Mouse (Mus musculus): ENCODE measurements around the gene Cox15. TPM values are rescaled to one million over a fixed set of nuclear protein-coding genes. Genes with fewer than 3 reads are reported as not detected.

Gene Cox15
- polyA plus RNA-seq, 1 experiment from 2014 or later, result 10.6 TPM

- H3K4me2 ChIP-seq (ENCODE audit: low read depth, low read length), result no peak overlapping the region
- 89% methylated on average over 20 of the region's 20 CpGs for WGBS
- no peak for ATAC-seq (ENCODE audit: low read depth)
- H3K9me3 ChIP-seq (ENCODE audit: control insufficient read depth, low read length), result no peaks in the 10 kb centered on the region
- H3K36me3 ChIP-seq (ENCODE audit: control insufficient read depth, insufficient read depth, low read length), result peaks cover 10% of the 10 kb centered on the region
- H3K4me1 ChIP-seq (replicated peaks; ENCODE audit: control insufficient read depth, insufficient read depth, low read length), result no peaks in the 10 kb centered on the region
- no peak overlapping the region for H3K4me3 ChIP-seq (ENCODE audit: low read length)
- H3K27me3 ChIP-seq (ENCODE audit: control insufficient read depth, insufficient read depth, low read depth, low read length), result no peaks in the 10 kb centered on the region
- no peak overlapping the region for H3K27ac ChIP-seq (ENCODE audit: low read length)
- H3K9ac ChIP-seq (ENCODE audit: low read length), result no peak overlapping the region
Measured at GRCm38 (mm10) chr19:43724194-43724593, 28.6 kb downstream of the Cox15 start.

GRCm38 (mm10) chr19:43723501-43723900 is 29.3 kb downstream of the Cox15 start:
- no peak overlapping the region for H3K9ac ChIP-seq (ENCODE audit: low read length)
- no peak for ATAC-seq (ENCODE audit: low read depth)
- no peak overlapping the region for H3K4me2 ChIP-seq (ENCODE audit: low read depth, low read length)
- no peaks in the 10 kb centered on the region for H3K9me3 ChIP-seq (ENCODE audit: control insufficient read depth, low read length)
- no peaks in the 10 kb centered on the region for H3K27me3 ChIP-seq (ENCODE audit: control insufficient read depth, insufficient read depth, low read depth, low read length)
- H3K36me3 ChIP-seq (ENCODE audit: control insufficient read depth, insufficient read depth, low read length), result peaks cover 8% of the 10 kb centered on the region
- H3K27ac ChIP-seq (ENCODE audit: low read length), result no peak overlapping the region
- no peaks in the 10 kb centered on the region for H3K4me1 ChIP-seq (replicated peaks; ENCODE audit: control insufficient read depth, insufficient read depth, low read length)
- 68% methylated on average over 8 of the region's 10 CpGs for WGBS
- H3K4me3 ChIP-seq (ENCODE audit: low read length), result no peak overlapping the region

DNA sequence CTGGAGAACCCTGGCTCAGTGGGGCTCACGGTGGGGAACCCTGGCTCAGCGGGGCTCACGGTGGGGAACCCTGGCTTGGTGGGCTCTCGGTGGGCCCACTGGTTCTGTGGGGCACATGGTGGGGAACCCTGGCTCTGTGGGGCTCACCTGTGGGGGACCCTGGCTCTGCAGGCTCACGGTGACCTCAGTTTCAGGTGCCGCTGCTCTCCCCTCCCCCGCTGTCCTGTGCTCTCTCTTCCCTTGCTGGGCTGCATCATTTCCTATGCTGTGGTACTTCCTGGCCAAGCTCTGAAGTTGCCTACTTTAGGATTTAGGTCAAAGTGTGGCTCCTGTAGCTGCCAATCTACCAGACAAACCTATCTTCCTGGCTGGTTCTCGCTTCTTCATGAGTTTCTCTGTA is 29.9 kb downstream of the Cox15 start:
- Histone ChIP-seq H3K27me3 (ENCODE audit: control insufficient read depth, insufficient read depth, low read depth, low read length) (no peaks in the 10 kb centered on the region), H3K27ac (ENCODE audit: low read length) (no peak overlapping the region), H3K4me2 (ENCODE audit: low read depth, low read length) (no peak overlapping the region), H3K4me1 (replicated peaks; ENCODE audit: control insufficient read depth, insufficient read depth, low read length) (no peaks in the 10 kb centered on the region), H3K9ac (ENCODE audit: low read length) (no peak overlapping the region), H3K4me3 (ENCODE audit: low read length) (no peak overlapping the region), H3K36me3 (ENCODE audit: control insufficient read depth, insufficient read depth, low read length) (peaks cover 2% of the 10 kb centered on the region; the same call in 1 of the 2 replicates), H3K9me3 (ENCODE audit: control insufficient read depth, low read length) (no peaks in the 10 kb centered on the region)
- no peak for ATAC-seq (ENCODE audit: low read depth)
- 80% methylated on average over 8 of the region's 8 CpGs for WGBS

GRCm38 (mm10) chr19:43720061-43720460 is 32.7 kb downstream of the Cox15 start:
- WGBS, result 95% methylated on average over 11 of the region's 11 CpGs
- Histone ChIP-seq H3K9ac (ENCODE audit: low read length) (no peak overlapping the region), H3K4me3 (ENCODE audit: low read length) (no peak overlapping the region), H3K4me2 (ENCODE audit: low read depth, low read length) (no peak overlapping the region), H3K4me1 (replicated peaks; ENCODE audit: control insufficient read depth, insufficient read depth, low read length) (no peaks in the 10 kb centered on the region), H3K9me3 (ENCODE audit: control insufficient read depth, low read length) (no peaks in the 10 kb centered on the region), H3K27me3 (ENCODE audit: control insufficient read depth, insufficient read depth, low read depth, low read length) (no peaks in the 10 kb centered on the region), H3K27ac (ENCODE audit: low read length) (no peak overlapping the region), H3K36me3 (ENCODE audit: control insufficient read depth, insufficient read depth, low read length) (peaks cover 2% of the 10 kb centered on the region; the same call in 1 of the 2 replicates)
- ATAC-seq (ENCODE audit: low read depth), result no peak

DNA sequence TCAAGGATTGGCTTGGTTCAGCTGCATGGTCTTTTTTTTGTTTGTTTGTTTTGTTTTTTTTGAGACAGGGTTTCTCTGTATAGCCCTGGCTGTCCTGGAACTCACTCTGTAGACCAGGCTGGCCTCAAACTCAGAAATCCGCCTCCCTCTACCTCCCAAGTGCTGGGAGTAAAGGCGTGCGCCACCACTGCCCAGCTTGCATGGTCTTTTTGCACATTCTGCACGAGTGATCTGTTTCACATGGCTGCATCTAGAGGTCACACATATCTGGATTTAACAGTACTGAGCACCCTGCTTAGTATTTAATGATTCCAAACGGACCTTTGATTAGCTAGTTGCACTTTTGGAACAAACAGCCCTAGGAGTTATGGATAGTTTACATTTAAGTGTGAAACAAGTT is 40.8 kb downstream of the Cox15 start:
- peaks cover 8% of the 10 kb centered on the region for H3K36me3 ChIP-seq (ENCODE audit: control insufficient read depth, insufficient read depth, low read length)
- H3K27me3 ChIP-seq (ENCODE audit: control insufficient read depth, insufficient read depth, low read depth, low read length), result no peaks in the 10 kb centered on the region
- no peak for ATAC-seq (ENCODE audit: low read depth)
- H3K4me1 ChIP-seq (replicated peaks; ENCODE audit: control insufficient read depth, insufficient read depth, low read length), result peaks cover 2% of the 10 kb centered on the region
- 72% methylated on average over 5 of the region's 5 CpGs for WGBS
- H3K4me2 ChIP-seq (ENCODE audit: low read depth, low read length), result no peak overlapping the region
- H3K4me3 ChIP-seq (ENCODE audit: low read length), result no peak overlapping the region
- no peak overlapping the region for H3K9ac ChIP-seq (ENCODE audit: low read length)
- H3K9me3 ChIP-seq (ENCODE audit: control insufficient read depth, low read length), result no peaks in the 10 kb centered on the region
- H3K27ac ChIP-seq (ENCODE audit: low read length), result no peak overlapping the region

DNA sequence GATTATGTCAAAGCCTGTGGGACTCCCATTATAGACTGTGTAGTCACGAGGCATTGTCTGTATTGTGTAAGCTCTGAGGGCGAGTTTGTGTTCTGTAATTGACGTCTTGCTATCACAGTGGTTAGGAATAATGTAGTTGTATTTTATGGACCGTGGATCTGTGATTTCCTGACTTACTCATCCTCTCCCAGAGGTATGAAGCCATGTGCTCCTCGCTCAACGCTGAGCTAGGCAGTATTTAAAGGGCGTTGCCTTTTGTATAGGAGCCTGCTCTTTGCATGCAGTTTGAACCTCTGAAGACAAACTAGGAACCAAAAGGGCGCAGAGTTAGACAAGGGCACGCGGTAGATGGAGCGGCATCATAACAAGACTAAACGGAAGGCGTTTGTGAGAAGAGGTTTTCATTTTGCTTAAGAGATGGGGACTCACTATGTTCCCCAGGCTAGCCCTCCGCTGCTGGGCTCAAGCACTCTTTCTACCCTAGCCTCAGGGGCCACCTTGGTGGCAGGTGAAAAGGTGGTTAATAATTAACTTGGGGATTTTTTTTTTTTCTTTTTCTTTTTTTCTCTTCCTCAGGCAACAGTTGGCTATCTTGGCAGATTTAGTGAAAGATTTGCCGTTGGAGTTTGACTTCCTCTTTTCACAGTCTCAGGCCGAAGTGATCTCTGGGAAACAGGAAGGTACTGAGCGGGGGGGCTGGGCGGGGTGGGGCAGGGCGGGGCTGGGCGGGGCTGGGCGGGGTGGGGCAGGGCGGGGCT is 41.5 kb downstream of the Cox15 start:
- H3K9ac ChIP-seq (ENCODE audit: low read length), result no peak overlapping the region
- H3K4me1 ChIP-seq (replicated peaks; ENCODE audit: control insufficient read depth, insufficient read depth, low read length), result peaks cover 2% of the 10 kb centered on the region
- 0 out of 2 replicates have a peak overlapping the region, but pooled peaks have one; percentile 22 for H3K27ac ChIP-seq (ENCODE audit: low read length)
- H3K9me3 ChIP-seq (ENCODE audit: control insufficient read depth, low read length), result no peaks in the 10 kb centered on the region
- H3K36me3 ChIP-seq (ENCODE audit: control insufficient read depth, insufficient read depth, low read length), result peaks cover 8% of the 10 kb centered on the region
- no peak overlapping the region for H3K4me3 ChIP-seq (ENCODE audit: low read length)
- 62% methylated on average over 20 of the region's 22 CpGs for WGBS
- ATAC-seq (ENCODE audit: low read depth), result no peak
- H3K4me2 ChIP-seq (ENCODE audit: low read depth, low read length), result no peak overlapping the region
- no peaks in the 10 kb centered on the region for H3K27me3 ChIP-seq (ENCODE audit: control insufficient read depth, insufficient read depth, low read depth, low read length)

GRCm38 (mm10) chr19:43709317-43709716 is 43.5 kb downstream of the Cox15 start:
- peaks cover 13% of the 10 kb centered on the region; the same call in 1 of the 2 replicates for H3K36me3 ChIP-seq (ENCODE audit: control insufficient read depth, insufficient read depth, low read length)
- 89% methylated on average over 8 of the region's 8 CpGs for whole genome bisulfite sequencing
- H3K4me2 ChIP-seq (ENCODE audit: low read depth, low read length), result no peak overlapping the region
- no peak overlapping the region for H3K9ac ChIP-seq (ENCODE audit: low read length)
- H3K9me3 ChIP-seq (ENCODE audit: control insufficient read depth, low read length), result no peaks in the 10 kb centered on the region
- H3K4me1 ChIP-seq (replicated peaks; ENCODE audit: control insufficient read depth, insufficient read depth, low read length), result peaks cover 2% of the 10 kb centered on the region
- no peak overlapping the region for H3K27ac ChIP-seq (ENCODE audit: low read length)
- H3K27me3 ChIP-seq (ENCODE audit: control insufficient read depth, insufficient read depth, low read depth, low read length), result no peaks in the 10 kb centered on the region
- no peak for ATAC-seq (ENCODE audit: low read depth)
- no peak overlapping the region for H3K4me3 ChIP-seq (ENCODE audit: low read length)

DNA sequence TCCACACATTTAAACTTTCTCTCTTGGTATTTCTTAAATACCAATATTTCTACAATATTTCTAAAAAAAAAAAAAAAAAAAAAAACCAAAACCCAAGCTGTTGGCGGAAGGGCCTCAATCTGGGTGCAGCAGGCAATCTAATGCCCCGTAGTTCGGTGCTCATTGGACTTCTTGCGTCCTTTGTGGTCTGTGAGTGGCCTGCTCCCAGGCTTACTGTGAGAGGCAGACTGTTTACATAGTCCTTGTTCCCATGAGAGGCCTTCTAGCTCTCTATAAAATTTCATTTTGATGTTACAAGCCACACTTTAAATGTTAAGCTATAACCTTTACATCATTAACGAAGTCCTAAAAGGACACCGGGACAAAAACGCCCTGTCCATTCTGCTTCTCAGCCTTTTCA is 44.6 kb downstream of the Cox15 start:
- Histone ChIP-seq H3K9ac (ENCODE audit: low read length) (no peak overlapping the region), H3K27ac (ENCODE audit: low read length) (no peak overlapping the region), H3K4me2 (ENCODE audit: low read depth, low read length) (no peak overlapping the region), H3K4me1 (replicated peaks; ENCODE audit: control insufficient read depth, insufficient read depth, low read length) (peaks cover 2% of the 10 kb centered on the region), H3K4me3 (ENCODE audit: low read length) (no peak overlapping the region), H3K36me3 (ENCODE audit: control insufficient read depth, insufficient read depth, low read length) (peaks cover 13% of the 10 kb centered on the region; the same call in 1 of the 2 replicates), H3K9me3 (ENCODE audit: control insufficient read depth, low read length) (no peaks in the 10 kb centered on the region), H3K27me3 (ENCODE audit: control insufficient read depth, insufficient read depth, low read depth, low read length) (no peaks in the 10 kb centered on the region)
- ATAC-seq (ENCODE audit: low read depth), result 0 out of 2 replicates have a peak, but pooled peaks have one; percentile 73
- 55% methylated on average over 7 of the region's 7 CpGs for WGBS

DNA sequence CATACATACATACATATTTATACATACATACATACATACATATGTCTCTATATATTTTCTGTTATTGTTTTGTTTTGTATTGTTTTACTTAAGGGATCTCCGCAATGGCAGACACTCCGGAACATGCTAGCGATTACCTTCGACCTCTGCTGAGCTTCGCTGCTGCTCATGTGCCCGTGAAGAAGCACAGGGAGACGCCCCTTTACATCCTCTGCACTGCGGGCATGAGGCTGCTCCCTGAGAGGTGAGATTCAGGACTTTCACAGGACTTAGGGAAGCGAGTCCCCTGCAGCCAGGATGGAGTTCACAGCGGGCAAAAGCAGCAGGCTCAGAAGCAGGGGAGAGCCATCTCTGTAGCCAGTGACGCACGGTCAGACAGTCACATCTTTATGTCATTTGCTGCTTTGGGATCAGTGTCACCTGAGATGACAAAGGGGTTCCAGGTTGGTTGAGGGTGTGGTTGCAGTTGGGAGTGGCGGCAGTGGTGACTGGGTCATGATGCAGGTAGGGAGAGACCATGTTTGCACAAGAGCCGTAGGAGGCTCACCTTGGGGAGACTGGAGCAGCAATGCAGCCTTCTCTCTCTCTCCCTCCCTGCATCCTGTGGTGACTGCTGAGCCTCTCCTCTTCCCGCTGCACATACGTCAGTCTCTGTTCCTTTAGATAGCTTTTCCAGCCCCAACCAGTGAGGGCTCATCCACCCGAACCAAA is 47.9 kb downstream of the Cox15 start:
- Histone ChIP-seq H3K36me3 (ENCODE audit: control insufficient read depth, insufficient read depth, low read length) (peaks cover 25% of the 10 kb centered on the region), H3K27ac (ENCODE audit: low read length) (no peak overlapping the region), H3K9me3 (ENCODE audit: control insufficient read depth, low read length) (no peaks in the 10 kb centered on the region), H3K9ac (ENCODE audit: low read length) (no peak overlapping the region), H3K4me3 (ENCODE audit: low read length) (no peak overlapping the region), H3K4me2 (ENCODE audit: low read depth, low read length) (no peak overlapping the region), H3K4me1 (replicated peaks; ENCODE audit: control insufficient read depth, insufficient read depth, low read length) (peaks cover 2% of the 10 kb centered on the region), H3K27me3 (ENCODE audit: control insufficient read depth, insufficient read depth, low read depth, low read length) (no peaks in the 10 kb centered on the region)
- WGBS, result 90% methylated on average over 17 of the region's 17 CpGs
- no peak for ATAC-seq (ENCODE audit: low read depth)
